In genomic region chr16:88372034-88372433, GRCm38 (mm10) we compare ENCODE assay signal across 9 mouse cellular contexts.
DNase-seq lines count a peak whose midpoint lies in the region; ATAC-seq and TF ChIP-seq lines count a peak whose summit lies in the region.
"Had no signal": no experiment of that assay in that cellular context is flagged by ENCODE, and none has a peak within 500 bp of the region (broad histone marks: within the 10 kb centered on the region; RNA-seq: fewer than 3 reads in every experiment).

No protein-coding gene starts in this region.

- H3K4me2 ChIP-seq in hindbrain, postnatal 0 days (ENCODE audit: low read depth, low read length): no peak overlapping the region
- H3K4me2 ChIP-seq in midbrain, embryonic 13.5 days (replicated peaks): no peak overlapping the region
- H3K4me2 ChIP-seq: heart, embryonic 15.5 days had no signal

- H3K4me1 ChIP-seq in hindbrain, postnatal 0 days (ENCODE audit: insufficient read depth, low read length): no peaks in the 10 kb centered on the region
- H3K4me1 ChIP-seq in midbrain, embryonic 13.5 days (replicated peaks): no peaks in the 10 kb centered on the region
- H3K4me1 ChIP-seq: heart, embryonic 15.5 days had no signal

- WGBS in hindbrain, postnatal 0 days: 42% methylated on average over 7 of the region's 7 CpGs
- 35% methylated on average over 7 of the region's 7 CpGs for WGBS in midbrain, embryonic 13.5 days

- intact Hi-C loops in gastrocnemius, adult 2 months (cut with DNase I): no loop called here

- H3K36me3 ChIP-seq in hindbrain, postnatal 0 days (ENCODE audit: insufficient read depth, low read length): no peaks in the 10 kb centered on the region
- no peaks in the 10 kb centered on the region for H3K36me3 ChIP-seq in midbrain, embryonic 13.5 days
- H3K36me3 ChIP-seq: heart, embryonic 15.5 days had no signal

- peak; percentile 68 for TF ChIP-seq CTCF in gastrocnemius, adult 2 months (IDR thresholded peaks at IDR 0.05)
- peak; percentile 89 for TF ChIP-seq CTCF in hindbrain, postnatal 0 days (IDR thresholded peaks at IDR 0.05; ENCODE audit: low read depth)

- no peaks in the 10 kb centered on the region for H3K27me3 ChIP-seq in hindbrain, postnatal 0 days (ENCODE audit: insufficient read depth, low read length)
- no peaks in the 10 kb centered on the region for H3K27me3 ChIP-seq in midbrain, embryonic 13.5 days
- H3K27me3 ChIP-seq: heart, embryonic 15.5 days had no signal

- DNase-seq in gastrocnemius, adult 2 months: no peak
- no peak for DNase-seq in gastrocnemius, adult 8-10 months (ENCODE audit: low spot score in 2 of 2)
- peak; percentile 11 for DNase-seq in T-cell, adult 2 months (ENCODE audit: low spot score)
- peak; percentile 78 for DNase-seq in hindbrain, postnatal 0 days (ENCODE audit: low spot score)
- peak; percentile 23 to 48 for DNase-seq in layer of hippocampus, postnatal 10 days (ENCODE audit: low spot score in 2 of 2)

- H3K9ac ChIP-seq in hindbrain, postnatal 0 days (replicated peaks; ENCODE audit: low read length): no peak overlapping the region
- H3K9ac ChIP-seq in midbrain, embryonic 13.5 days (replicated peaks): no peak overlapping the region
- H3K9ac ChIP-seq: heart, embryonic 15.5 days had no signal

- ATAC-seq in common myeloid progenitor, adult 5-6 weeks (replicated peaks; ENCODE audit: low read depth, poor library complexity, severe bottlenecking): peak; percentile 86
- peak; percentile 70; the same call in 1 of the 2 replicates for ATAC-seq in hindbrain, postnatal 0 days
- ATAC-seq in midbrain, embryonic 13.5 days: peak; percentile 56; the same call in 1 of the 2 replicates
- ATAC-seq in erythroid progenitor cell, adult 5-6 weeks (replicated peaks; ENCODE audit: low FRiP score, poor library complexity, severe bottlenecking): no peak

- no peak overlapping the region for H3K4me3 ChIP-seq in gastrocnemius, adult 2 months
- no peak overlapping the region for H3K4me3 ChIP-seq in hindbrain, postnatal 0 days (ENCODE audit: low read length)
- H3K4me3 ChIP-seq in midbrain, embryonic 13.5 days (replicated peaks): no peak overlapping the region
- H3K4me3 ChIP-seq: heart, embryonic 15.5 days had no signal

- H3K9me3 ChIP-seq in hindbrain, postnatal 0 days (ENCODE audit: low read length): no peaks in the 10 kb centered on the region
- no peaks in the 10 kb centered on the region for H3K9me3 ChIP-seq in midbrain, embryonic 13.5 days
- H3K9me3 ChIP-seq: heart, embryonic 15.5 days had no signal

- no peak overlapping the region for H3K27ac ChIP-seq in gastrocnemius, adult 2 months
- no peak overlapping the region for H3K27ac ChIP-seq in hindbrain, postnatal 0 days
- no peak overlapping the region for H3K27ac ChIP-seq in midbrain, embryonic 13.5 days
- H3K27ac ChIP-seq: heart, embryonic 15.5 days had no signal

Comparison
In these comparisons a context has a peak if more than half of its experiments do, and no peak if none do; other contexts are left out.
1. DNase-seq: peak in T-cell, adult 2 months (single experiment), hindbrain, postnatal 0 days (single experiment) and layer of hippocampus, postnatal 10 days (2 of 2); none in gastrocnemius, adult 2 months (single experiment) and gastrocnemius, adult 8-10 months (0 of 2).